Mouse (Mus musculus) testis, adult 2 months (tissue): Measurements from ENCODE around the gene Rps26.

Experiments used
- CTCF ChIP-seq: fragments of 200-500 bp; IDR thresholded peaks from 2 replicates; pipeline ENCODE4 v1.5.1; 2012; ENCODE audit warnings: low read depth, mild to moderate bottlenecking, inconsistent platforms, low read length, moderate library complexity; ENCODE audit not compliant: control insufficient read depth, insufficient read depth, insufficient replicate concordance
- POLR2A ChIP-seq: fragments of 200-500 bp; IDR thresholded peaks from 2 replicates; pipeline ENCODE4 v1.6.1; 2012; ENCODE audit warnings: low read depth, mild to moderate bottlenecking, inconsistent platforms, low read length, moderate library complexity; ENCODE audit not compliant: control insufficient read depth

- TF ChIP-seq POLR2A (no peak), CTCF (no peak)
These were observed 9.2 kb upstream of the Rps26 start for GRCm38 (mm10) chr10:128635697-128636096.
